Mouse (Mus musculus) small intestine, adult 2 months (tissue): ENCODE measurements around the gene Oosp2.

Experiments used
- CTCF ChIP-seq: fragments of 200-500 bp; IDR thresholded peaks from 2 replicates; pipeline ENCODE4 v1.5.1; 2012; ENCODE audit warnings: low read depth, mild to moderate bottlenecking, control low read depth, inconsistent platforms, low read length, moderate library complexity, mixed read lengths; ENCODE audit not compliant: insufficient replicate concordance, insufficient read length; ENCODE audit errors: extremely low read depth
- POLR2A ChIP-seq: fragments of 200-500 bp; IDR thresholded peaks from 2 replicates; pipeline ENCODE4 v1.6.1; 2012; ENCODE audit warnings: low read depth, mild to moderate bottlenecking, control low read depth, inconsistent platforms, low read length, moderate library complexity

DNA sequence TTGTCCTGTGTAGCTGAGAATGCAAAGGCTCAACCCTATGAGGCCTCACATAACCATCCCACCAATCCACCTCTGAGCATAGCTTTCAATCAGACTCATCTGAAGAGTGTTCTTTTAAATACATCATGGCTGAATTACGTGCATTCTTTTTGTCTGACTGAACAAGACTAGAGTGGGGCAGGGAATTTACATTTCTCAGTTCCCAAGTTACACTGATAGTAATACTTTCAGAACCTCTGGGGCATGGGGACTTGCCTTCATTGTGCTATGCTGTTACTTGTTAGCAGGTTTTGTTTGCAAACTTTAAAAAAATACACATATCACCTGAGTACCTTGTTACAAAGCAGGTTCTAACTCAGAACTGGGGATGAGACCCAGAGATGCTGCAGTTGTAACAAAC, 31.1 kb upstream of the Oosp2 start:
- no peak for TF ChIP-seq CTCF
- no peak for TF ChIP-seq POLR2A
